Mouse (Mus musculus) heart, postnatal 4 days (tissue): ENCODE data around the gene Smad5. TPM values are rescaled to one million over a fixed set of nuclear protein-coding genes. Genes with fewer than 3 reads are reported as not detected.
A peak's percentile ranks its signal among the peaks of the same experiment; 100 is the strongest.

Experiments
- DNase-seq: peaks from one replicate; pipeline ENCODE4 v3.0.0; 2021
- total RNA-seq, 2 experiments: library from RNA; stranded (reverse); gene quantifications; 2 replicates each; pipeline ENCODE4 v1.2.3; 2021

The Smad5 gene
- total RNA-seq, 2 experiments from 2014 or later, result 48.8 to 54.3 TPM

- peak; percentile 79 for DNase-seq
Observed at GRCm38 (mm10) chr13:56703222-56703870, 536 bp downstream of the Smad5 start.

- DNase-seq, result peak; percentile 21
Observed at GRCm38 (mm10) chr13:56703871-56704321, 1.1 kb downstream of the Smad5 start.

- DNase-seq, result no peak
Observed at GRCm38 (mm10) chr13:56704596-56704995, 1.8 kb downstream of the Smad5 start.

- no peak for DNase-seq
Observed at GRCm38 (mm10) chr13:56707111-56707510, 4.3 kb downstream of the Smad5 start.

DNA sequence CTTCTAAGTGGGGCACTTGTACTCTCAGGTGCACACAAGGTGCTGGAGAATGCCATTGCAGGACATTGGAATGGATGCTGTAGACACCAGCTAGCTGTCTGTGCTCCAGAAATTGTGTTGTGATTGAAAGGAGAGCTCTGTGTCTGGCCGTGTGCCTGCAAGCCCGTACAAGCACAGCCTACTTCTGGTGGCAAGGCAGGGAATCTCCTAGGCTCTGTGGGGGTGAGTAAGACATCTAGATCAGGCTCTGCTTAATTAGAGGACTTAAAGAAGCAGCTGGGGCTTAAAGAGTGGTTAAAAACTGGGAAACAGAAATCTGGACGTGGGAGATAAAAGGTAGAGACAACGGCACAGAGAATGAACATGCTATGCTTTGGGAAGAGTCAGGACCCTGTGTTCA lies 4.8 kb downstream of the Smad5 start:
- DNase-seq, result no peak

DNA sequence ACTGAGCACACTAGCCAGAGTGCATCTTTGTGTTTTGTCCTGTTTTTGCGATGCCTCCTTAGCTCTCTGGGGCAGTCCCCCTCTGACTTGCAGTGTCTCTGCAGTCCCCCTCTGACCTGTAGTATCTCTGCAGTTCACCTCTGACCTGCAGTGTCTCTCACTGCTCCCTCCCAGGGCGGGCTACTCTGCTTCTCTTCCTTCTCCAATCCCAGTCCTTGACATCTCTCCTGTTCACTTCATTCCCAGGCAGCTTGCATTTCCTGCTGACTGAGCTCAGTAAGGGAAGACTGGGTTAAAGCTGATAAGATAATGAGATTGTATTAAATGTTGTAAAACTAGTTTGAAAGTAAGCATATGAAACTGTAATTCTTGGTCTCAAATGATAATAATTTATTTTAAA lies 7.8 kb downstream of the Smad5 start:
- no peak for DNase-seq

- no peak for DNase-seq
Observed at GRCm38 (mm10) chr13:56712221-56712620, 9.4 kb downstream of the Smad5 start.

DNA sequence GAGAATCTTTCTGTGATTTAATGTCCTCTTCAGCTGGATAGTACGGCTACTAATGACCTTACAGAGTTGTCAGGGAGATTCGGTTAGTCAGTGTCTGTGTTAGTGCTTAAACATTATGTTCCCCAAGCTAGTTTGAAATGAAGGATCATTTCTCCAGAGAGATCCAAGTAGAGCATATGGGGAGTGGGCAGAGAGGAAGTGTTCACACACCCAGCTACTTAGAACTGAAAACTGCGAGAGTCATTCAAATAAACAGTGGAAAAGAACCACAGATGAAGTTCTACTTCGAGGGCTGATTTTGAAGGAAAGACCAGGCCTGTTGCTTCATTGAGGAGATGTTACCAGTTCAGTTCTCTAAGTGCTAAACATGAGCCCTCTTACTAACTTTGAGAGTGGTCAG lies 23.7 kb downstream of the Smad5 start:
- DNase-seq, result no peak

DNA sequence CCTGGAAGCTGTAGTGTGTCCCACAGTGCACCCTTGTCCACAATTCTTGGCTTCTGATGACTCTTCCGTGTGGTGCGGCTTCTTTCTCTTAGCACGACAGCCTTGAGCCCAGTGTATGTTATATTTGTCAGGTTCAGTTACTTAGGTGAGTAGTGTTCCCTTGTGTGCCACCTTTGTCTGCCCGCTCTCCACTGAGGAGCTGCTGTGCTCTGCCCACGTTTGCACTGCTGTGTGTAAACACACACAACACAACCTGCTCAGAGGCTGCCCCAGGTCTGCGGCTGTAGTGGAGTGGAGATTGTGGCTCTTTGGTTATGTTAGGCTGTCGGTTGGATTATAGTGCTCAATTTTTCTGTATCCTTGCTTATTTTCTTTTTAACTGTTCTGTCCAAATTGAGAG lies 26.2 kb downstream of the Smad5 start:
- no peak for DNase-seq

DNA sequence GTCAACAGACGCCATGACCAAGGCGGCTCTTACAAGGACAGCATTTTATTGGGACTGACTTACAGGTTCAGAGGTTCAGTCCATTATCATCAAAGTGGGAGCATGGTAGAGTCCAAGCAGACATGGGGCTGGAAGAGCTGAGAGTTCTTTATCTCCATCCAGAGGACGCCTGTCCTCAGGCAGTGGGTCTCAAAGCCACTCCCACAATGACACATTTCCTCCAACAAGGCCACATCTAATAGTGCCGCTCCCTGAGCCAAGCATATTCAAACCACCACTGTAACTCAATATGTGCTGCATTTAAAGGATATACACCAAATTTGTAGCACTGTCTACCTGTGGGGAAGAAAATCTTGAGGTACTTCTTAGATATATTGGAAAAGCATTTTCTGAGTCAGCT lies 31.8 kb downstream of the Smad5 start:
- DNase-seq, result no peak

DNA sequence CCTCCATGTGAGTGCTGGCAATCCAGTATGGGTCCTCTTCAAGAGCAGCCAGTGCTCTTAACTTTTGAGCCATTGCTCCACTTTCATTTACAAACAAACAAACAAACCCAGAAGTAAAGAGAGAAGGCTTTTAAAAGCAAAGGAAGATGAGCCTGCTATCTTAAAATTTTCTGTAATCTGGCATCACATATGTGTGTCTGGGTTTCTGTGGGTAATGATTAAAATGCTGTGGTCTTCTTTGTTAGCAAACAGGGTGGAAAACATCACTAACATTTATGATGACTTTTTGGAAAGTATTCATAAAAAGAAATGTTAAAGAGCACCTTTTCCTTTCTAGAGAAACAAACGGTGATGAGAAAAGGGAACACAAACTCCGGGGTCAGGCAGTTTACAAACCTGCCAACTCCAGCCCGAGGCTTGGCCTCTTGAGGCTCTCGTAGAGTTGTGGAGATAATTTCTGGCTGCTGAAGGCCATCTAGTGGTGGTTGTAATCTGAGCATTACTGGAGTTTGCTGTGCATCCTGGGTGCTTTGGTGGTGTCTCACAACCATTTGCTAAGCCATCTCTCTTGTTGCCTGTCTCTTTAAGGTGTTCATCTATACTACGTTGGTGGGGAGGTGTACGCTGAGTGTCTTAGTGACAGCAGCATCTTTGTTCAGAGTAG lies 32.5 kb downstream of the Smad5 start:
- peak; percentile 58 for DNase-seq

DNA sequence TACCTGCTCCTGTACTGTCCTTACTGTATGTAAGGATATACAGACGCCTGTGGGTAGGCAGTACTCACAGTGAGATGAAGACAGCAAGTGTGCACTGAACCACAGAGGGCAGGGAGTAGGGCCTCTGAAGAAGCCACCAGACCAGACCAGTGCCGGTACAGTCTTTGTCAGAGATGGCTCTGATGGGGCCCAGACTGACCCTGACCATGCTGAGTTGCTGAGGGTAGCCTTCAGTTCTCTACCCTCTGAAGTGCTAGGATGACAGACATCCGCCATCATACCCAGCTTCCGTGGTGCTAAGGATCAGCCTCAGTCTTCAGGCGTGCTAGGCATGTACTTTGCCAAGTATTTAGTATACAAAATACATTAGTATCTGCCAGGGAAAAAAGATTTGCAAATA lies 36.7 kb downstream of the Smad5 start:
- no peak for DNase-seq

GRCm38 (mm10) chr13:56740496-56740895 lies 37.7 kb downstream of the Smad5 start:
- DNase-seq, result no peak

DNA sequence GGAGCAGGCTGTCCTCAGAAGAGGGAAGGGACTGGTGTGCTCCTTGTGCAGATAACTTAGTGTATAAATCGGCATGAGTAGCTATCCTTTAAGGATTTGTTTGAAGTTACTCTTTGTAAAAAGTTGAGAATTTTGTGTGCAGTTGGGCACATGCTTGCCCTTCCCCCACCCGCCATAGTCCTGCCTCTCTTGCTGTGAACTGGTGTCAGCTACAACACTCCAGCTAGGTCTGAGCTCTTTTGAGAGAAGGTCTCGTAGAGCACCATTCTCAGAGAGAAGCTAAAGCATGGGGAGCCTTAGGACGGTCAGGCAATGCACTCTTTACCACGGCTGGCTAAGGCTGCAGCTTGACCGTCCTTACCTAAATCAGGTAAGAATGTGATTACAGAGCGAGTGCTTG lies 38.9 kb downstream of the Smad5 start:
- DNase-seq, result no peak

- no peak for DNase-seq
Observed at GRCm38 (mm10) chr13:56742325-56742901, 39.6 kb downstream of the Smad5 start.

DNA sequence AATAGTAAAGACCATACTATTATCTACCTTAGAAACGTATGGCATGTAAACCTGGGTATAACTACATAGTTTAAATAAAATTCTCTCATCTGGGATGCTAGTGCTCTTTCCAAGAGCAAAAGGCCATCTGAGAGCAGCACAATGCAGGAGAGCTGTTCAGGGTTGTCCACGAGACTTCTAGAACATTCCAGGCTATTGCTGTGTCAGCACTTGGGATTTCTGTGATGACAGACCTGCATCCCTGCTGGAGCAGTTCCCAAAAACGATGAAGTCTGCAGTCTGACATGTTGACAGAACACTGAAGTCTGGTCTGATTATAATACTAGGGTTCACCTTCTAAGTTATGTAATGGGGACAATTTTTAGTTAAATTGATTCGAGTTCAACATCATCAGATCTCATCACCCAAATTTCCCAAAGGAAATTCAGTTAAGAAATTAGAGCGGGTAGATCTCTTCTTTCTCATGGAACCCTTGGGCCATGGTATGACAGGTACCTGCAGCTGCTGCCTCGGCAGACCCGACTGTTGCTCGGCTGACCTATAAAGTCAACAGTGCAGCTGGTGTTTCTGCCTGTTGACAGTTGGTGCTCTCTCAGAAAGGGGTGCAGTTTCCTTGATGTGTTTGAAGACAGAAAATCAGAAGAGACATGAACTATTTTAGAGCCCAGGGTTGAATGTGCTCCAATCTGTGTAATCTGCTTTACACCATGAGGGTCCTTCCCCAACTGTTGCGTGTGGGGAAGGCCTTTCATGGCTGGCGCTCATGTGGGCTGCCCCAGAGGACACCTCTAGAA lies 44.1 kb downstream of the Smad5 start:
- DNase-seq, result no peak

DNA sequence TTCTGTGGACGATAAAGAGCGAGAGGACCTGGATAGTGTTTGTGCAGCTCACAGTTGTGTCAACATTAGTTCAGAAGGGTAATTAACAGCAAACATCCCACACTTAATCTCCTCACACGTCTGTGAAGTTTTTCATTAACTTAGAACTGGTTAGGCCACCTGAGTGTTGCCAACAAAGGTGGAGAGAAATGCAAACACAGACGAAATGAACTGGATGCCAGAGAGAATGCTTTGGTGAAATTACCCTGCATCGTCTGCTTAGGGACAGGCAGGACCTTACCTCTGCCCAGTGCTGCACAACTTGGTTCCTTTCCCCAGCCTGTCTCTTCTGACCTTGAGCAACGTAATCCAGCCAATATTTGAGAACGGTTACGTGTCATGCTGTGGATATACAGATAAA lies 44.7 kb downstream of the Smad5 start:
- DNase-seq, result no peak

- no peak for DNase-seq
Observed at GRCm38 (mm10) chr13:56749377-56749776, 46.6 kb downstream of the Smad5 start.

GRCm38 (mm10) chr13:56751774-56752173 lies 49.0 kb downstream of the Smad5 start:
- no peak for DNase-seq

GRCm38 (mm10) chr13:56752474-56753191 lies 49.8 kb downstream of the Smad5 start:
- DNase-seq, result no peak

- no peak for DNase-seq
Observed at GRCm38 (mm10) chr13:56753192-56753951, 50.6 kb downstream of the Smad5 start, which contains the start of gene Gm45623. Gene Gm45623 (minus strand): TSS chr13:56753827.

GRCm38 (mm10) chr13:56755871-56756270 lies 53.1 kb downstream of the Smad5 start:
- peak; percentile 75 for DNase-seq
